Mouse (Mus musculus) brown adipose tissue, adult 24 weeks (tissue): ENCODE results near the gene Gm10715. TPM values are rescaled to one million over a fixed set of nuclear protein-coding genes. Genes with fewer than 3 reads are reported as not detected.
"Not testable (repeated sequence)": the region's sequence is repeated elsewhere in the genome, so short reads cannot be mapped to it uniquely, and the experiment has no call there.

Source experiments
- H3K27ac ChIP-seq: fragments of 200-500 bp; replicated peaks from 2 replicates; pipeline ENCODE4 v1.5.1; 2012; ENCODE audit warnings: low read depth, mild to moderate bottlenecking, low read length
- H3K4me1 ChIP-seq: fragments of 200-500 bp; 2 replicates; pipeline ENCODE4 v1.6.1; 2012; ENCODE audit warnings: low read length, mixed read lengths; ENCODE audit not compliant: control insufficient read depth, insufficient read depth, insufficient read length
- H3K4me3 ChIP-seq: fragments of 200-500 bp; 2 replicates; pipeline ENCODE4 v1.5.1; 2012; ENCODE audit warnings: low read depth, mild to moderate bottlenecking, low read length, moderate library complexity; ENCODE audit not compliant: insufficient read depth
- polyA plus RNA-seq: library from polyadenylated mRNA; stranded (reverse); fragments of >200 nt; gene quantifications from 2 replicates; pipeline ENCODE4 v1.2.4, GENCODE M21; 2012; ENCODE audit not compliant: missing spikeins, insufficient read depth, insufficient read length

Gene Gm10715
- not detected in 2 replicates for polyA plus RNA-seq

DNA sequence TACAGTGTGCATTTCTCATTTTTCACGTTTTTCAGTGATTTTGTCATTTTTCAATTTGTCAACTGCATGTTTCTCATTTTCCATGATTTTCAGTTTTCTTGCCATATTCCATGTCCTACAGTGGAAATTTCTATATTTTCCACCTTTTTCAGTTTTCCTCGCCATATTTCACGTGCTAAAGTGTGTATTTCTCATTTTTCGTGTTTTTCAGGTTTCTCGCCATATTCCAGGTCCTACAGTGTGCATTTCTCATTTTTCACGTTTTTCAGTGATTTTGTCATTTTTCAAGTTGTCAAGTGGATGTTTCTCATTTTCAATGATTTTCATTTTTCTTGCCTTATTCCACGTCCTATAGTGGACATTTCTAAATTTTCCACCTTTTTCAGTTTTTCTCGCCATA is at the start of gene Gm10715:
Gm10715 (plus strand) TSS at position 301 of the 400 bp plus-strand sequence.
- not testable (repeated sequence) for H3K4me1 ChIP-seq, H3K4me3 ChIP-seq, H3K27ac ChIP-seq

DNA sequence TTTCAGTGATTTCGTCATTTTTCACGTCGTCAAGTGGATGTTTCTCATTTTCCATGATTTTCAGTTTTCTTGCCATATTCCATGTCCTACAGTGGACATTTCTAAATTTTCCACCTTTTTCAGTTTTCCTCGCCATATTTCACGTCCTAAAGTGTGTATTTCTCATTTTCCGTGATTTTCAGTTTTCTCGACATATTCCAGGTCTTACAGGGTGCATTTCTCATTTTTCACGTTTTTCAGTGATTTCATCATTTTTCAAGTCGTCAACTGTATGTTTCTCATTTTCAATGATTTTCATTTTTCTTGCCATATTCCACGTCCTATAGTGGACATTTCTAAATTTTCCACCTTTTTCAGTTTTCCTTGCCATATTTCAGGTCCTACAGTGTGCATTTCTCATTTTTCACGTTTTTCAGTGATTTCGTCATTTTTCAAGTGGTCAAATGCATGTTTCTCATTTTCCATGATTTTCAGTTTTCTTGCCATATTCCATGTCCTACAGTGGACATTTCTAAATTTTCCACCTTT is 36.2 kb upstream of the Gm10715 start, which contains the start of gene Gm10722:
Gm10722 (plus strand) TSS at position 478 of the 528 bp plus-strand sequence.
- H3K4me3 ChIP-seq, H3K4me1 ChIP-seq, H3K27ac ChIP-seq: not testable (repeated sequence)

GRCm38 (mm10) chr9:3001006-3001405 is 35.7 kb upstream of the Gm10715 start:
- not testable (repeated sequence) for H3K4me3 ChIP-seq, H3K27ac ChIP-seq, H3K4me1 ChIP-seq

- H3K4me1 ChIP-seq, H3K27ac ChIP-seq, H3K4me3 ChIP-seq: not testable (repeated sequence)
Measured at GRCm38 (mm10) chr9:3001948-3002659, 34.6 kb upstream of the Gm10715 start.

DNA sequence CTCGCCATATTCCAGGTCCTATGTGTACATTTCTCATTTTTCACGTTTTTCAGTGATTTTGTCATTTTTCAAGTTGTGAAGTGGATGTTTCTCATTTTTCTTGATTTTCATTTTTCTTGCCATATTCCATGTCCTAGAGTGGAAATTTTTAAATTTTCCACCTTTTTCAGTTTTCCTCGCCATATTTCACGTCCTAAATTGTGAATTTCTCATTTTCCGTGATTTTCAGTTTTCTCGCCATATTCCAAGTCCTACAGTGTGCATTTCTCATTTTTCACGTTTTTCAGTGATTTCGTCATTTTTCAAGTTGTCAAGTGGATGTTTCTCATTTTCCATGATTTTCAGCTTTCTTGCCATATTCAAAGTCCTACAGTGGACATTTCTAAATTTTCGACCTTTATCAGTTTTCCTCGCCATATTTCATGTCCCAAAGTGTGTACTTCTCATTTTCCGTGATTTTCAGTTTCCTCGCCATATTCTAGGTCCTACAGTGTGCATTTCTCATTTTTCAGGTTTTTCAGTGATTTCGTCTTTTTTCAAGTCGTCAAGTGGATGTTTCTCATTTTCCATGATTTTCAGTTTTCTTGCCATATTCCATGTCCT is 33.8 kb upstream of the Gm10715 start, which contains the start of gene Gm11168:
Gm11168 (plus strand) TSS at position 553 of the 603 bp plus-strand sequence.
- not testable (repeated sequence) for H3K4me3 ChIP-seq, H3K27ac ChIP-seq, H3K4me1 ChIP-seq

- not testable (repeated sequence) for H3K4me3 ChIP-seq, H3K27ac ChIP-seq, H3K4me1 ChIP-seq
Measured at GRCm38 (mm10) chr9:3006179-3006578, 30.5 kb upstream of the Gm10715 start.

DNA sequence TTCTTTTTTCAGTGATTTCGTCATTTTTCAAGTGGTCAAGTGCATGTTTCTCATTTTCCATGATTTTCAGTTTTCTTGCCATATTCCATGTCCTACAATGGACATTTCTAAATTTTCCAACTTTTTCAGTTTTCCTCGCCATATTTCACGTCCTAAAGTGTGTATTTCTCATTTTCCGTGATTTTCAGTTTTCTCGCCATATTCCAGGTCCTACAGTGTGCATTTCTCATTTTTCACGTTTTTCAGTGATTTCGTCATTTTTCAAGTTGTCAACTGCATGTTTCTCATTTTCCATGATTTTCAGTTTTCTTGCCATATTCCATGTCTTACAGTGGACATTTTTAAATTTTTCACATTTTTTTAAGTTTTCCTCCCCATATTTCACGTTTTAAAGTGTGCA is 30.0 kb upstream of the Gm10715 start:
- H3K27ac ChIP-seq, H3K4me1 ChIP-seq, H3K4me3 ChIP-seq: not testable (repeated sequence)

DNA sequence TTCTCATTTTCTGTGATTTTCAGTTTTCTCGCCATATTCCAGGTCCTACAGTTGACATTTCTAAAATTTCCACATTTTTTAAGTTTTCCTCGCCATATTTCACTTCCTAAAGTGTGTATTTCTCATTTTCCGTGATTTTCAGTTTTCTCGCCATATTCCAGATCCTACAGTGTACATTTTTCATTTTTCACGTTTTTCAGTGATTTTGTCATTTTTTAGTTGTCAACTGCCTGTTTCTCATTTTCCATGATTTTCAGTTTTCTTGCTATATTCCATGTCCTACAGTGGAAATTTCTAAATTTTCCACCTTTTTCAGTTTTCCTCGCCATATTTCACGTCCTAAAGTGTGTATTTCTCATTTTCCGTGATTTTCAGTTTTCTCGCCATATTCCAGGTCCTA is 29.4 kb upstream of the Gm10715 start:
- H3K4me1 ChIP-seq, H3K27ac ChIP-seq, H3K4me3 ChIP-seq: not testable (repeated sequence)

DNA sequence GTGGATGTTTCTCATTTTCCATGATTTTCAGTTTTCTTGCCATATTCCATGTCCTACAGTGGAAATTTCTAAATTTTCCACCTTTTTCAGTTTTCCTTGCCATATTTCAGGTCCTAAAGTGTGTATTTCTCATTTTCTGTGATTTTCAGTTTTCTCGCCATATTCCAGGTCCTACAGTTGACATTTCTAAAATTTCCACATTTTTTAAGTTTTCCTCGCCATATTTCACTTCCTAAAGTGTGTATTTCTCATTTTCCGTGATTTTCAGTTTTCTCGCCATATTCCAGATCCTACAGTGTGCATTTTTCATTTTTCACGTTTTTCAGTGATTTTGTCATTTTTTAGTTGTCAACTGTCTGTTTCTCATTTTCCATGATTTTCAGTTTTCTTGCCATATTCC is 27.3 kb upstream of the Gm10715 start:
- H3K27ac ChIP-seq, H3K4me3 ChIP-seq, H3K4me1 ChIP-seq: not testable (repeated sequence)

DNA sequence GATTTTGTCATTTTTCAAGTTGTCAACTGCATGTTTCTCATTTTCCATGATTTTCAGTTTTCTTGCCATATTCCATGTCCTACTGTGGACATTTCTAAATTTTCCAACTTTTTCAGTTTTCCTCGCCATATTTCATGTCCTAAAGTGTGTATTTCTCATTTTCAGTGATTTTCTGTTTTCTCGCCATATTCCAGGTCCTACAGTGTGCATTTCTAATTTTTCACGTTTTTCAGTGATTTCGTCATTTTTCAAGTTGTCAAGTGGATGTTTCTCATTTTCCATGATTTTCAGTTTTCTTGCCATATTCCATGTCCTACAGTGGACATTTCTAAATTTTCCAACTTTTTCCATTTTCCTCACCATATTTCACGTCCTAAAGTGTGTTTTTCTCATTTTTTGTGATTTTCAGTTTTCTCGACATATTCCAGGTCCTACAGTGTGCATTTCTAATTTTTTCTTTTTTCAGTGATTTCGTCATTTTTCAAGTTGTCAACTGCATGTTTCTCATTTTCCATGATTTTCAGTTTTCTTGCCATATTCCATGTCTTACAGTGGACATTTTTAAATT is 24.5 kb upstream of the Gm10715 start:
- H3K4me1 ChIP-seq, H3K27ac ChIP-seq, H3K4me3 ChIP-seq: not testable (repeated sequence)

- not testable (repeated sequence) for H3K27ac ChIP-seq, H3K4me3 ChIP-seq, H3K4me1 ChIP-seq
Measured at GRCm38 (mm10) chr9:3012733-3013279, 23.9 kb upstream of the Gm10715 start, which contains the start of gene Gm10721. Gene Gm10721 (plus strand): TSS chr9:3013140.

- not testable (repeated sequence) for H3K4me1 ChIP-seq, H3K4me3 ChIP-seq, H3K27ac ChIP-seq
Measured at GRCm38 (mm10) chr9:3015354-3015753, 21.3 kb upstream of the Gm10715 start, which contains the start of gene Gm10720. Gene Gm10720 (plus strand): TSS chr9:3015654.

DNA sequence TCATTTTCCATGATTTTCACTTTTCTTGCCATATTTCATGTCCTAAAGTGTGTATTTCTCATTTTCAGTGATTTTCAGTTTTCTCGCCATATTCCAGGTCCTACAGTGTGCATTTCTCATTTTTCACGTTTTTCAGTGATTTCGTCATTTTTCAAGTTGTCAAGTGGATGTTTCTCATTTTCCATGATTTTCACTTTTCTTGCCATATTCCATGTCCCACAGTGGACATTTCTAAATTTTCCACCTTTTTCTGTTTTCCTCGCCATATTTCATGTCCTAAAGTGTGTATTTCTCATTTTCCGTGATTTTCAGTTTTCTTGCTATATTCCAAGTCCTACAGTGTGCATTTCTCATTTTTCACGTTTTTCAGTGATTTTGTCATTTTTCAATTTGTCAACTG is 20.8 kb upstream of the Gm10715 start:
- not testable (repeated sequence) for H3K4me1 ChIP-seq, H3K27ac ChIP-seq, H3K4me3 ChIP-seq

DNA sequence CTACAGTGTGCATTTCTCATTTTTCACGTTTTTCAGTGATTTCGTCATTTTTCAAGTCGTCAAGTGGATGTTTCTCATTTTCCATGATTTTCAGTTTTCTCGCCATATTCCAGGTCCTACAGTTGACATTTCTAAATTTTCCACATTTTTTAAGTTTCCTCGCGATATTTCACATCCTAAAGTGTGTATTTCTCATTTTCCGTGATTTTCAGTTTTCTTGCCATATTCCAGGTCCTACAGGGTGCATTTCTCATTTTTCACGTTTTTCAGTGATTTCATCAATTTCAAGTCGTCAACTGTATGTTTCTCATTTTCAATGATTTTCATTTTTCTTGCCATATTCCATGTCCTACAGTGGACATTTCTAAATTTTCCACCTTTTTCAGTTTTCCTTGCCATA is 19.6 kb upstream of the Gm10715 start, which contains the start of gene Gm10719:
Gm10719 (plus strand) TSS at position 301 of the 400 bp plus-strand sequence.
- H3K4me1 ChIP-seq, H3K27ac ChIP-seq, H3K4me3 ChIP-seq: not testable (repeated sequence)

DNA sequence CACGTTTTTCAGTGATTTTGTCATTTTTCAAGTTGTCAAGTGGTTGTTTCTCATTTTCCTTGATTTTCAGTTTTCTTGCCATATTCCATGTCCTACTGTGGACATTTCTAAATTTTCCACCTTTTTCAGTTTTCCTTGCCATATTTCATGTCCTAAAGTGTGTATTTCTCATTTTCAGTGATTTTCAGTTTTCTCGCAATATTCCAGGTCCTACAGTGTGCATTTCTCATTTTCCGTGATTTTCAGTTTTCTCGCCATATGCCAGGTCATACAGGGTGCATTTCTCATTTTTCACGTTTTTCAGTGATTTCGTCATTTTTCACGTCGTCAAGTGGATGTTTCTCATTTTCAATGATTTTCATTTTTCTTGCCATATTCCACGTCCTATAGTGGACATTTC is 17.7 kb upstream of the Gm10715 start:
- H3K27ac ChIP-seq, H3K4me3 ChIP-seq, H3K4me1 ChIP-seq: not testable (repeated sequence)
